Mouse (Mus musculus) ES-E14 (cell line): ENCODE data around the gene Klf2.

Experiments
- CHD2 ChIP-seq: IDR thresholded peaks from 2 replicates; pipeline ENCODE4 v1.6.1; 2014; ENCODE audit warnings: mild to moderate bottlenecking, low read depth, low read length, inconsistent platforms
- HCFC1 ChIP-seq: IDR thresholded peaks from 2 replicates; pipeline ENCODE4 v1.6.1; 2012; ENCODE audit warnings: low read length, inconsistent platforms, borderline replicate concordance; ENCODE audit not compliant: insufficient read depth
- MAFK ChIP-seq: IDR thresholded peaks from 2 replicates; pipeline ENCODE4 v1.6.1; 2014; ENCODE audit warnings: mild to moderate bottlenecking, low read depth, low read length, inconsistent platforms; ENCODE audit not compliant: insufficient read depth
- ZNF384 ChIP-seq: IDR thresholded peaks from 2 replicates; pipeline ENCODE4 v1.6.1; 2012; ENCODE audit warnings: low read depth, low read length, inconsistent platforms

DNA sequence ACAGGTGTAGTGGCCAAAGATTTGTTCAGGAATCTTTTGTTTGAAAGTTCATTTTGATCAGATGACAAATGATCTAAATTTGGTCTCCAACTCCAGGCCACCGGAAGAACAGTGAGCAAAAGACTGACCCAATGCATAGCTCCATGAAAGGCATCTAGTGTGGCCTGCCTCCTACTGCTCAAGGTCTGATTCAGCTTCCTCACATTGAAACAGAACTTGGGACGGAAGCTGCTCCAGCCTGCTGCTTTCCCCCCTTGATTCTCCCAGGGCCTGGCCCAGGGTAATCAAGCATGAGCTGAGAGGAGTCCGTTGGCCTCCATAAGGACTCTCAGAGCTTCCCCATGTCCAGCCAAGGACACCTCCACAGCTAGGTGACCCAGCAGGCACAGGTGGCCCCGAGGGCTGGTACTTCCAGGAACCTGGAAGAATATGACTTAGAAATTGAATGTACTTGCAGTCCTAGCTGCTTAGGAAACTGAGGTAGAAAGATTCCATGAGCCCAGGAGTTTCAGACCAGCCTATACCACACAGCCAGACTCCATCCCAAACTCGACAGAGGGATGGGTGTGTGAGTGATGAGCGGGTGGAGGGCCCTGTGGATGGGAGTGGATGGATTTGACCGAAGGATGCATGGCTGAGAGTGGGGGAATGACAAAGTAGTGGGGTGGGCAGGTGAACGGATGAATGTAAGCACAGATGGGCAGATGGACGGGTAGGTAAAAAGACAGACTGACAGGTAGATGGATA lies 18.0 kb upstream of the Klf2 start:
- TF ChIP-seq MAFK (no peak), CHD2 (no peak), ZNF384 (no peak), HCFC1 (no peak)
